Mouse (Mus musculus) olfactory bulb, adult 2 months (tissue): ENCODE results near the gene Ikzf3. TPM values are rescaled to one million over a fixed set of nuclear protein-coding genes. Genes with fewer than 3 reads are reported as not detected.

ENCODE experiments used
- H3K27ac ChIP-seq: fragments of 200-500 bp; 2 replicates; pipeline ENCODE4 v1.5.1; 2012; ENCODE audit warnings: low read depth, low read length; ENCODE audit not compliant: insufficient read depth
- H3K4me1 ChIP-seq: fragments of 200-500 bp; 2 replicates; pipeline ENCODE4 v1.6.1; 2012; ENCODE audit warnings: low read length; ENCODE audit not compliant: control insufficient read depth, insufficient read depth
- H3K4me3 ChIP-seq: fragments of 200-500 bp; 2 replicates; pipeline ENCODE4 v1.5.1; 2012; ENCODE audit warnings: mild to moderate bottlenecking, low read depth, low read length, moderate library complexity; ENCODE audit not compliant: insufficient read depth
- CTCF ChIP-seq: fragments of 200-500 bp; IDR thresholded peaks from 2 replicates; pipeline ENCODE4 v1.5.1; 2012; ENCODE audit warnings: low read depth, mild to moderate bottlenecking, low read length, moderate library complexity; ENCODE audit not compliant: insufficient read depth
- POLR2A ChIP-seq: fragments of 200-500 bp; IDR thresholded peaks from 2 replicates; pipeline ENCODE4 v1.6.1; 2012; ENCODE audit warnings: mild to moderate bottlenecking, low read depth, low read length, moderate library complexity; ENCODE audit not compliant: insufficient read depth
- WGBS: fragments of 180-500 bp; shearing (Covaris S2); methylation state at CpG from one replicate; pipeline ENCODE4 v1.1.7; 2018; 5-methylcytosine and 5-hydroxymethylcytosine counted together
- polyA plus RNA-seq: library from polyadenylated mRNA; stranded (reverse); fragments of >200 nt; gene quantifications from 2 replicates; pipeline ENCODE4 v1.2.4, GENCODE M21; 2012; ENCODE audit warnings: low replicate concordance; ENCODE audit not compliant: missing spikeins, insufficient read depth, insufficient read length

Gene Ikzf3
- polyA plus RNA-seq, 1 experiment, result not detected

DNA sequence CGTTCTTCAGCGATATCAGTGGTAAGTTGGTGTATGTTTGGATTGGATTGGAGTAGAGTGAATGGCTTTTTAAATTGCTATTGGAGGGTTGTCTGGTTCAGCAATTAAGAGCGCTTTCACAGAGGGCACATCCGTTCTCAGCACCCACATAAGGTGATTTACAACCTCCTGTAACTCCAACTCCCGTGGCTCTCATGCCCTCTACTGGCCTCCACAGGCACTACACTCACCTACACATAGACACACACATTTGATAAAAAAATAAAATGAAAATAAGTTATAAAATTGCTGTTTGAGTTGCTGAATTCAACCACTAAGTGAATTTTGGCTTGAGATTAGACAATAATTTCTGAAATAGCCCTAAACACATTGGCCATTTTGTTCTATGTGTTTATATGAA lies 5.5 kb downstream of the Ikzf3 start:
- Histone ChIP-seq H3K27ac (no peak overlapping the region), H3K4me1 (no peaks in the 10 kb centered on the region), H3K4me3 (no peak overlapping the region)
- WGBS, result 80% methylated on average over 5 of the region's 5 CpGs
- TF ChIP-seq POLR2A (no peak), CTCF (no peak)

DNA sequence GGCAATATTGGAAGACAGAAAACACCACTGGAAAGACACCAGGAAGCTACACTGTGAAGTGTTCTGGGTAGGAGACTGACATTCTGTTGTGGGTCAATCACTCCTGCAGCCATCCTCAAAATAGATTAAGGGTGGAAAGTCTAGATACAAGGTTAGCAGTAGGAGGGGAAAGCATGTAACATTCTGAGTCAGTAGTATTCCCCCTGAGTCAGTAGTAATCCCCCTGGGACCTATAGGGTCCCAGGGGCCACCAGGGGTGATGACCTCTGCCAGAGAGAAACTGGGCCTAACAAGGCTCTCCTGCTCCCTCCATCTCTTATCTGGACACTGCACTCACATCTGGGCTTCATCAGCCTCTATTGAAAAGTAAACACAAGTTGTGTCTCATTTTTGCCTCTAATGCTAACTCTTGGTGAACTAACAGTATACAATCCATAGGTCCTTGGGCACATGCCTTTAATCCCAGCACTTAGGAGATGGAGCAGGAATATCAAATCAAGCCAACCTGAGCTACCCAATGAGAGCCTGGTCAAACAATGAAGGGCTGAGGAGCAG lies 8.3 kb downstream of the Ikzf3 start:
- Histone ChIP-seq H3K27ac (no peak overlapping the region), H3K4me1 (no peaks in the 10 kb centered on the region), H3K4me3 (no peak overlapping the region)
- TF ChIP-seq POLR2A (no peak), CTCF (no peak)

DNA sequence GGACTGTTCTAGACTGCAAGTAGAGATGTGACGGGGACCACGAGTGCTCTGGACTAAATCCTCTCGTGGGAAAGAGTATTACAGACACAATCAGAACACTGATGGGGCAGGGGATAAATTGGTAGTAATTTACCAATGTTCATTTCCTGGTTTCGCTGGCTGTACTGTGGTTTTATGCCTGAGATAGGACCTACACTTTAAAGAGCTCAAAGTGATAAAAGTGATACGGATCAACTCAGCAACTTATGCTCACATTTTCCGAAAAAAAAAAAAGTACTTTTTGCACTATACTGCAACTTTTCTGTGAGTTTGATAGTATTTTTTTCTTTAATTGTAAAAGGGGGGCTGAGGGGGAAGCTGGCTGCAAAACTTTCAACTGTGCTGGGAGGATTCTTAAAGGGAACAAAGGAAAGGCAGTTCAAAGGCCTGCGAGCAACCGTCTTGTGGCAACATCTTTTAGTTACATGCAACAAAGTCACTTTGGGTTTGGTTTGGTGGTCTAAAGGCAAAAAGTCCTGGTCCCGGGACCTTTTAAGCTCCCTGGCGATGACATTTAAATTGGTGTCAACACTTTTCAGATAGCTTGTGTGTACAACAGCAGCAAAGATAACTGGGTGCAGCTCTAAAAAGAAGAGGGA lies 18.9 kb downstream of the Ikzf3 start:
- WGBS, result 80% methylated on average over 10 of the region's 10 CpGs
- no peak overlapping the region for H3K4me3 ChIP-seq

DNA sequence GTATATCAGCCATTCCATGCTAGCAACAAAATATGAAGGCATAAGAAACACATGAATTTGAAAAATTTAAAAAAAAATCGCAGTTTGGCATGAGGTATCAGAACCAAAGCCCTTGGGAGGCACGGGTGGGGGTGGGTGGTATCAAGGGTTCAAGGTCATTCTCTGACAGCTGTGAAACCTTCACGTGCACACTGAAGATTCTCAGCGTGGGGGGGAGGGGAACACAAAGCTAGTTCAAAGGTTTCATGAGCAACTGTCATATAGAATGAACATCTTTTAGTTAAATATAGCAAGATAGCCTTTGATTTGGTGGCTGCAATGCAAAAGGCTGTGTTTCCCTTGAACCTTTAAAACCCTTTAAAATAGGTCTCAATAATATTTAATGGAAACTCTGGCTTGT lies 20.7 kb downstream of the Ikzf3 start:
- Histone ChIP-seq H3K27ac (no peak overlapping the region), H3K4me3 (no peak overlapping the region), H3K4me1 (no peaks in the 10 kb centered on the region)
- 59% methylated on average over 4 of the region's 4 CpGs for WGBS
- TF ChIP-seq POLR2A (no peak), CTCF (no peak)

More for the DNA sequence above, 18.9 kb downstream of the Ikzf3 start:
- no peak overlapping the region for H3K27ac ChIP-seq
- H3K4me1 ChIP-seq, result no peaks in the 10 kb centered on the region
- TF ChIP-seq POLR2A (no peak), CTCF (no peak)

DNA sequence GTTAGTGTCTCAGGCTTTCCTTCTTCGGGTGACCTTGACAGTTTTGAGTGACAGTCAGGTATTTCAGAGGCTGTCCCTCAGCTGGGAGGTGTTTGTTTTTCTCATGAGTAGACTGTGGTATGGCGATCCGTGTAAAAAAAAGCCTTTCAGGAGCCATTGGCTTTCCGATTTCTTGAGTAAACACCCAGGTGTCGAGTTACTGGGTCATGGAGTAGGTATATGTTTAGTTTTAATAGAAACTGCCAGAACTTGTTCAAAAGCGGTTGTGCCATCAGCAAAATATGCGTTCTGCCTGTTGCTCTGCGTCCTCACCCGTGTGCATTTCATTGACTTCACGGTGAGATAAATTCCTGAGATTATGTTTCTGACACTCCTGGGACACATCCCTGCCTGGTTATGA lies 25.4 kb downstream of the Ikzf3 start:
- no peak overlapping the region for H3K4me3 ChIP-seq
- TF ChIP-seq POLR2A, result no peak
- TF ChIP-seq CTCF, result no peak
- WGBS, result 78% methylated on average over 10 of the region's 10 CpGs
- H3K4me1 ChIP-seq, result no peaks in the 10 kb centered on the region
- H3K27ac ChIP-seq, result no peak overlapping the region

DNA sequence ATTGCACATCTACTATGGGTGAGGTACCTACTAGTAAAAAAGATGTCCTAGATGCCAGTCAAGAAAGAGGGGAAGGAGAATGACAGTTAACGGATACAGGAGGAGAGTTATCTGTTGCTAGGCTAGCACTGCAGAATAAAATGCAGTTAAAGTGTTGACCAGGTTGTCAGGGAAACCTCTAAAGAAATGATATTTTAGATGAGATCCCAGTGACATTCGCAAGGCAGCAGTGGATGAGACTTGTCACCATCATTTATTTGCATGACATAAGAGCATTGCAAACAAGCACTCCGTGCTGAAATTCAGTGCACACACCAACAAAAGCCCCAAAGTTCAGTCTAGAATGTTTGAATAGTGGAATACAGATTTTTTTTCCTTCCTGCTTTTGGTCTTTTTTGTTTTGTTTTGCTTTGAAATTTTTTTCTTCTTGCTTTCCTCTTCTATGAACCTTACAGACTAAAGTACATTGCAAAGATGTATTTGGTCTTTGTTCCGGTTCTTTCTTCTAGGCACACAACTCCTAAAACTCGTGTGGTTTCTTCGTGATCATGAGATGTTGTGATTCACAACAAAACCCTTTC lies 32.4 kb downstream of the Ikzf3 start:
- Histone ChIP-seq H3K27ac (no peak overlapping the region), H3K4me3 (no peak overlapping the region), H3K4me1 (no peaks in the 10 kb centered on the region)
- whole genome bisulfite sequencing, result 32% methylated on average over 6 of the region's 6 CpGs
- TF ChIP-seq POLR2A (no peak), CTCF (no peak)

DNA sequence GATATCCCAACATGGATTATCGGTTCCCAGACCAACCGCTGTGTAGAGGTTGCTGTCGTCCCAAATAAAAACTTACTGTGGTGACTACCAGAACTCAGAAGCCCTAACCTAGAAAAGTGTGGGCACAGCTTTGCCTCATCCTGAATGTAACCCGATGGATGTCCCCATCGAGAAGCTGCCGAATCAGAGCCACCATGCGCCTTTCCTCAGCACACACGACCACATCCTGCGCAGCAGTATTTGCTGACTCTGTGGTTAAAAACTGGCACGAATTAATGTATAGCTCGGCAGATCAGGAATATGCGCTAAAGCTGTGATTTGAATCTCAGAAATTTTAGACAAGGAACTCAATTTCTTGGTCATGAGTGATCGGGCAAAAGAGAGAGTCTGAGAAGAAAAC lies 33.0 kb downstream of the Ikzf3 start:
- Histone ChIP-seq H3K4me3 (no peak overlapping the region), H3K4me1 (no peaks in the 10 kb centered on the region), H3K27ac (no peak overlapping the region)
- 95% methylated on average over 13 of the region's 13 CpGs for WGBS
- TF ChIP-seq CTCF (no peak), POLR2A (no peak)

DNA sequence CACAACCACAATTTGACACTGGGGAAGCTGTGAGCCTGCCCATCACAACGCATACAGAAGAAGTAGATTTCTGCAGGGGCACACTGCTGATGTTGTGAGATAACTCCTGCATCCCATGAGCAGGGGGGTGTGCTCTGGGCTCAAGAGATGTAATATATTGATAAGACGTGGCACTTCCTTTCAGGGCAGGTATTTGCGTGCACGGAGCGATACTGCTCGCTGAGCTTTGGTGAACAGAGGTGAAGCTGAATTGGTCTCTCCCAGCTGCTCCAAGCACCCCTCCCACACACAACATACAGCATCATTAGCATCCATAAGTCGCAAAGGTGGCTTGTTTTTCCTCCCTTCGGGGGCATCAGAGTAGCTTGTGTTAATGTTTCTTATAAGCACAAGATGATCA lies 35.7 kb downstream of the Ikzf3 start:
- Histone ChIP-seq H3K4me3 (no peak overlapping the region), H3K27ac (no peak overlapping the region), H3K4me1 (no peaks in the 10 kb centered on the region)
- TF ChIP-seq POLR2A, result no peak
- TF ChIP-seq CTCF, result no peak
- WGBS, result 86% methylated on average over 8 of the region's 8 CpGs

DNA sequence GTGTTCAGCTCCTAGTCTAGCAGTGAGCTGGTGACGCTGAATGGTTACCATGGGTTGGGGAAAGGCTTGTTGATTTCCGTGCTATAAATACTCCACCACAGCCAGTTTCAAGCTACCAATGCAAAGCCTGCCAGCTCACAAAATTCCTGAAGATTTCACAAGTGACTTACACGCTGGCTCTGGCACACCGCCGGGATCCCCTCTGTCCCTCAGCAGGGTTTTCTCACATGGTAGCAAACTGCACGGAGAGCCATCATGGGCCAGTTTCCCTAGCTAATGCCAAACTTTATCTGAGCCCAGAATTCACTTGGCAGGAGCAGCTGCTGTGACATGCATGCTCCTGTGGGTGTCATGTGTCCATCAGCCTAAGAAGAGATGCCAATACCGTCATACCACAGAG lies 36.4 kb downstream of the Ikzf3 start:
- no peak for TF ChIP-seq CTCF
- no peak for TF ChIP-seq POLR2A
- H3K27ac ChIP-seq, result no peak overlapping the region
- WGBS, result 40% methylated on average over 7 of the region's 7 CpGs
- no peaks in the 10 kb centered on the region for H3K4me1 ChIP-seq
- H3K4me3 ChIP-seq, result no peak overlapping the region

DNA sequence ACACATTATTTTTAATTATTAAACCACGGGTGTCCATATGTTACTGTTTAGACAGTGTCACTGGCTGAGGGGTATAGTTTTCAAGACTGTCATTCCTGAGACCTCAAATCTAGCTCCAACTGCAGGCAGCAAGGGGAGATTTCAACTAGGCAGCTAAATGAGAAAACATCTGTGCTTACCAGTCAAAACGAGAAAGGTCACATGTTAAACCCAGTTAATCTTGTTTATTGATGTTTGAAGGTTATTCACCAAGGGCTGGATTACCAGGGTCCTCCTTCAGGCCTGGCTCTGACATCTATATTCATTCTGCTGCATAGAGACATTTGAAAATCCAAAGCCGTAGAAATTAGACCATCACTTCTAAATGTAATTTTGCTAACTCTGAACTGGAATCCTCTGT lies 40.9 kb downstream of the Ikzf3 start:
- TF ChIP-seq POLR2A, result no peak
- TF ChIP-seq CTCF, result no peak
- 74% methylated on average over 3 of the region's 3 CpGs for WGBS
- no peaks in the 10 kb centered on the region for H3K4me1 ChIP-seq
- H3K27ac ChIP-seq, result no peak overlapping the region
- H3K4me3 ChIP-seq, result no peak overlapping the region
